Mouse (Mus musculus) megakaryocyte, adult 5-6 weeks (primary cell): ENCODE measurements around the gene Aebp2. TPM values are rescaled to one million over a fixed set of nuclear protein-coding genes. Genes with fewer than 3 reads are reported as not detected.
"Not testable (repeated sequence)": the region's sequence is repeated elsewhere in the genome, so short reads cannot be mapped to it uniquely, and the experiment has no call there.

Experiments used
- ATAC-seq: 2 replicates; pipeline ENCODE4 v1.8.0; 2016; ENCODE audit warnings: mild to moderate bottlenecking, inconsistent platforms; ENCODE audit not compliant: poor library complexity, severe bottlenecking
- total RNA-seq, 2 experiments: library from RNA; stranded (forward) in 1 of 2; stranded (reverse) in 1 of 2; fragments of 153-499, 151-499 nt in 1 of 2; fragments of 221-1000, 200-1000 nt in 1 of 2; gene quantifications; 2 replicates each; pipeline versions ENCODE4 v1.2.3 to v1.2.4; 2015 to 2017

Aebp2 gene
- total RNA-seq, 2 experiments from 2014 or later: 34.2 to 40.5 TPM

- ATAC-seq: no peak
Observed at GRCm38 (mm10) chr6:140646892-140647291, 24.4 kb downstream of the Aebp2 start.

- no peak for ATAC-seq
Observed at GRCm38 (mm10) chr6:140649812-140650211, 27.3 kb downstream of the Aebp2 start.

- ATAC-seq: no peak
Observed at GRCm38 (mm10) chr6:140651923-140652322, 29.5 kb downstream of the Aebp2 start.

GRCm38 (mm10) chr6:140655451-140655850 is 33.0 kb downstream of the Aebp2 start:
- ATAC-seq: no peak

- ATAC-seq: no peak
Observed at GRCm38 (mm10) chr6:140656991-140657390, 34.5 kb downstream of the Aebp2 start.

GRCm38 (mm10) chr6:140657920-140658522 is 35.6 kb downstream of the Aebp2 start:
- ATAC-seq: no peak

GRCm38 (mm10) chr6:140661111-140661510 is 38.6 kb downstream of the Aebp2 start:
- peak; percentile 78 for ATAC-seq

- no peak for ATAC-seq
Observed at GRCm38 (mm10) chr6:140661777-140662176, 39.3 kb downstream of the Aebp2 start.

GRCm38 (mm10) chr6:140662290-140662689 is 39.8 kb downstream of the Aebp2 start:
- ATAC-seq: no peak

GRCm38 (mm10) chr6:140662697-140663096 is 40.2 kb downstream of the Aebp2 start:
- not testable (repeated sequence) for ATAC-seq

- peak; percentile 11; the same call in 1 of the 2 replicates for ATAC-seq
Observed at GRCm38 (mm10) chr6:140664611-140665010, 42.1 kb downstream of the Aebp2 start.

- ATAC-seq: no peak
Observed at GRCm38 (mm10) chr6:140666486-140667240, 44.2 kb downstream of the Aebp2 start.

GRCm38 (mm10) chr6:140667289-140667906 is 44.9 kb downstream of the Aebp2 start:
- no peak for ATAC-seq

- ATAC-seq: no peak
Observed at GRCm38 (mm10) chr6:140674414-140674813, 52.0 kb downstream of the Aebp2 start.

- no peak for ATAC-seq
Observed at GRCm38 (mm10) chr6:140676094-140676493, 53.6 kb downstream of the Aebp2 start.

- no peak for ATAC-seq
Observed at GRCm38 (mm10) chr6:140677041-140677440, 54.6 kb downstream of the Aebp2 start.

GRCm38 (mm10) chr6:140677960-140678359 is 55.5 kb downstream of the Aebp2 start:
- ATAC-seq: no peak

GRCm38 (mm10) chr6:140678658-140679271 is 56.3 kb downstream of the Aebp2 start:
- peak; percentile 68 for ATAC-seq

GRCm38 (mm10) chr6:140680713-140681112 is 58.2 kb downstream of the Aebp2 start:
- no peak for ATAC-seq

GRCm38 (mm10) chr6:140682829-140683228 is 60.4 kb downstream of the Aebp2 start:
- peak; percentile 33; the same call in 1 of the 2 replicates for ATAC-seq

- no peak for ATAC-seq
Observed at GRCm38 (mm10) chr6:140684403-140684802, 61.9 kb downstream of the Aebp2 start.
